Mouse (Mus musculus) lung, embryonic 14.5 days (tissue): Measurements from ENCODE around the gene Tmem253. TPM values are rescaled to one million over a fixed set of nuclear protein-coding genes. Genes with fewer than 3 reads are reported as not detected.
A peak's percentile ranks its signal among the peaks of the same experiment; 100 is the strongest.

Source experiments
- ATAC-seq: fragments of 200-750 bp; cut with Nextera tagmentation; 2 replicates; pipeline ENCODE4 v1.8.0; 2017; ENCODE audit warnings: mild to moderate bottlenecking, moderate TSS enrichment, moderate library complexity; ENCODE audit not compliant: insufficient read depth
- DNase-seq: peaks from one replicate; pipeline ENCODE4 v3.0.0-alpha.2; 2015
- H3K27ac ChIP-seq: fragments of 300-500 bp; sonication (generic); 2 replicates; pipeline ENCODE4 v1.5.1; 2014; ENCODE audit warnings: low read depth, mild to moderate bottlenecking, moderate library complexity
- H3K27me3 ChIP-seq: fragments of 300-500 bp; sonication (generic); 2 replicates; pipeline ENCODE4 v1.6.1; 2014; ENCODE audit warnings: low read length, control low read depth; ENCODE audit not compliant: insufficient read depth
- H3K36me3 ChIP-seq: fragments of 300-500 bp; sonication (generic); 2 replicates; pipeline ENCODE4 v1.6.1; 2014; ENCODE audit warnings: control low read depth; ENCODE audit not compliant: insufficient read depth
- H3K4me1 ChIP-seq: fragments of 300-500 bp; sonication (generic); 2 replicates; pipeline ENCODE4 v1.6.1; 2014; ENCODE audit warnings: antibody characterized with exemption, control low read depth; ENCODE audit not compliant: insufficient read depth
- H3K4me2 ChIP-seq: fragments of 300-500 bp; sonication (generic); 2 replicates; pipeline ENCODE4 v1.6.1; 2014; ENCODE audit warnings: mild to moderate bottlenecking
- H3K4me3 ChIP-seq: fragments of 300-500 bp; sonication (generic); 2 replicates; pipeline ENCODE4 v1.5.1; 2014; ENCODE audit warnings: low read depth, low read length
- H3K9ac ChIP-seq: fragments of 300-500 bp; sonication (generic); 2 replicates; pipeline ENCODE4 v1.6.1; 2014
- H3K9me3 ChIP-seq: fragments of 300-500 bp; sonication (generic); 2 replicates; pipeline ENCODE4 v1.6.1; 2016; ENCODE audit warnings: low read depth, low read length, control low read depth
- CTCF ChIP-seq: IDR thresholded peaks from 2 replicates; pipeline ENCODE4 v1.5.1; 2016; ENCODE audit warnings: antibody characterized with exemption, low read depth
- WGBS: fragments of 180-500 bp; shearing (Covaris S2); extraction: QIAGEN DNeasy Blood & Tissue Kit; methylation state at CpG from one replicate; pipeline ENCODE4 v1.1.7; 2014; 5-methylcytosine and 5-hydroxymethylcytosine counted together
- polyA plus RNA-seq: library from polyadenylated mRNA; unstranded; fragments of >200 nt; fragmentation: Nextera tagmentation; extraction: Ambion mirVana; gene quantifications from 2 replicates; pipeline ENCODE4 v1.2.1, GENCODE M21; 2014

Gene Tmem253
- polyA plus RNA-seq, result 0.35 and 0.74 TPM in 2 replicates

- DNase-seq (no peak), ATAC-seq (no peak)
- Histone ChIP-seq H3K27me3 (no peaks in the 10 kb centered on the region), H3K9ac (peak within 1 kb of the TSS; percentile 80), H3K27ac (peak within 1 kb of the TSS; percentile 93), H3K4me2 (peak within 1 kb of the TSS; percentile 69), H3K36me3 (0 out of 2 replicates have a peak, but pooled peaks cover 6% of the 10 kb centered on the region), H3K4me3 (peak within 1 kb of the TSS; percentile 61), H3K9me3 (no peaks in the 10 kb centered on the region), H3K4me1 (peaks cover 14% of the 10 kb centered on the region; the same call in 1 of the 2 replicates)
- 28% methylated on average over 6 of the region's 6 CpGs for WGBS
- no peak for TF ChIP-seq CTCF
Observed at GRCm38 (mm10) chr14:52015445-52016100, at the start of gene Tmem253. Gene Tmem253, plus strand, starts transcription at chr14:52015658.

GRCm38 (mm10) chr14:51967400-51967799 lies 48.1 kb upstream of the Tmem253 start:
- no peak overlapping the region for H3K4me3 ChIP-seq
- no peaks in the 10 kb centered on the region for H3K27me3 ChIP-seq
- H3K4me1 ChIP-seq, result no peaks in the 10 kb centered on the region
- no peaks in the 10 kb centered on the region for H3K36me3 ChIP-seq
- DNase-seq (peak; percentile 66), ATAC-seq (peak; percentile 44; the same call in 1 of the 2 replicates)
- H3K27ac ChIP-seq, result no peak overlapping the region
- H3K9ac ChIP-seq, result no peak overlapping the region
- no peak for TF ChIP-seq CTCF
- 53% methylated on average over 3 of the region's 3 CpGs for WGBS
- H3K4me2 ChIP-seq, result no peak overlapping the region
- H3K9me3 ChIP-seq, result no peaks in the 10 kb centered on the region

GRCm38 (mm10) chr14:51979252-51979651 lies 36.2 kb upstream of the Tmem253 start:
- no peak overlapping the region for H3K4me3 ChIP-seq
- no peaks in the 10 kb centered on the region for H3K27me3 ChIP-seq
- no peak for TF ChIP-seq CTCF
- no peak overlapping the region for H3K4me2 ChIP-seq
- WGBS, result 82% methylated on average over 3 of the region's 3 CpGs
- no peaks in the 10 kb centered on the region for H3K36me3 ChIP-seq
- no peak overlapping the region for H3K9ac ChIP-seq
- ATAC-seq, result no peak
- DNase-seq, result no peak
- H3K4me1 ChIP-seq, result no peaks in the 10 kb centered on the region
- no peak overlapping the region for H3K27ac ChIP-seq
- no peaks in the 10 kb centered on the region for H3K9me3 ChIP-seq

GRCm38 (mm10) chr14:51983251-51983650 lies 32.2 kb upstream of the Tmem253 start:
- peak overlapping the region; percentile 79; the same call in 1 of the 2 replicates for H3K4me3 ChIP-seq
- peaks cover 4% of the 10 kb centered on the region; the same call in 1 of the 2 replicates for H3K4me1 ChIP-seq
- peak overlapping the region; percentile 7; the same call in 1 of the 2 replicates for H3K4me2 ChIP-seq
- no peak for TF ChIP-seq CTCF
- no peaks in the 10 kb centered on the region for H3K9me3 ChIP-seq
- H3K27me3 ChIP-seq, result no peaks in the 10 kb centered on the region
- no peak overlapping the region for H3K9ac ChIP-seq
- peaks cover 12% of the 10 kb centered on the region; the same call in 1 of the 2 replicates for H3K36me3 ChIP-seq
- ATAC-seq (no peak), DNase-seq (no peak)
- no peak overlapping the region for H3K27ac ChIP-seq
- 57% methylated on average over 4 of the region's 4 CpGs for WGBS

- no peak for TF ChIP-seq CTCF
- Histone ChIP-seq H3K9me3 (no peaks in the 10 kb centered on the region), H3K9ac (peak overlapping the region; percentile 85), H3K4me1 (peaks cover 4% of the 10 kb centered on the region; the same call in 1 of the 2 replicates), H3K27ac (peak overlapping the region; percentile 98; the same call in 1 of the 2 replicates), H3K4me3 (peak overlapping the region; percentile 79), H3K27me3 (no peaks in the 10 kb centered on the region), H3K4me2 (peak overlapping the region; percentile 76), H3K36me3 (peaks cover 18% of the 10 kb centered on the region)
- ATAC-seq (no peak), DNase-seq (peak; percentile 23)
- WGBS, result 13% methylated on average over 10 of the region's 10 CpGs
Observed at GRCm38 (mm10) chr14:51983855-51984246, 31.6 kb upstream of the Tmem253 start.

- peak; percentile 86 for ATAC-seq
- H3K27ac ChIP-seq, result peak within 1 kb of the TSS; percentile 98
- no peaks in the 10 kb centered on the region for H3K27me3 ChIP-seq
- H3K4me3 ChIP-seq, result peak within 1 kb of the TSS; percentile 79
- H3K9ac ChIP-seq, result peak within 1 kb of the TSS; percentile 85
- WGBS, result under 1% methylated on average over 72 of the region's 74 CpGs
- DNase-seq, result peak; percentile 89
- H3K4me1 ChIP-seq, result peaks cover 4% of the 10 kb centered on the region; the same call in 1 of the 2 replicates
- peak within 1 kb of the TSS; percentile 76 for H3K4me2 ChIP-seq
- peaks cover 25% of the 10 kb centered on the region for H3K36me3 ChIP-seq
- no peaks in the 10 kb centered on the region for H3K9me3 ChIP-seq
- TF ChIP-seq CTCF, result no peak
Observed at GRCm38 (mm10) chr14:51984247-51985231, 30.9 kb upstream of the Tmem253 start, which contains the start of gene Arhgef40. Gene Arhgef40, plus strand, starts transcription at chr14:51984719.
